Mouse (Mus musculus): ENCODE results near the gene Lonrf2. TPM values are rescaled to one million over a fixed set of nuclear protein-coding genes. Genes with fewer than 3 reads are reported as not detected.

Gene Lonrf2
- total and polyA plus RNA-seq, 3 experiments = not detected

DNA sequence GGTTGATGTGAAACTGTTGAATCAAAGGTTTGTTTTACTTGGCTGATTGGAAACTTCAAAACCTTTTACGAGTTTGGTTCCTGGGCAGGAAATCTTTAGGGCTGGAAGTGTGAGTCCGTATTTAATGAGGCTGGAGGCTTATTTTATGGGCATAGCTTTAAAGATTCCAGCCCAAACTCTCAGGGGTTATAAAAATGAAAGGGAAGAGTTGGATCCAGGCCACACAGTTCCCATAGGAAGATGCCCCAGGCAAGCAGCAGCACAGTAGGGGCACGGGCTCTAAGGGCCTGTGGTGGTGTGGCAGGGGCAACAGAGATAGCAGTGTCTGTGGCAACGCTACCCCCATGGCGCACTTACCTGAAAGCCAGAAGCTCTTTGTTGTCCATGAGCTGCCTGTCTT lies 29.7 kb upstream of the Lonrf2 start:
- Histone ChIP-seq H3K4me3 (replicated peaks in 1 of 3; ENCODE audit: low read depth in 2 of 3, low read length in 2 of 3, poor library complexity in 1 of 3) (no peak overlapping the region), H3K9me3 (replicated peaks; ENCODE audit: low read length) (no peaks in the 10 kb centered on the region), H3K36me3 (replicated peaks in 1 of 2; ENCODE audit: control insufficient read depth in 1 of 2, insufficient read depth in 1 of 2, low read length in 1 of 2) (peaks cover 3 to 53% of the 10 kb centered on the region in 2 experiments), H3K79me2 (replicated peaks; ENCODE audit: control insufficient read depth, extremely low read depth, insufficient read depth, poor library complexity, severe bottlenecking) (no peaks in the 10 kb centered on the region), H3K4me2 (ENCODE audit: insufficient read depth, low read depth, poor library complexity, severe bottlenecking) (no peak overlapping the region), H3K9ac (ENCODE audit: insufficient read depth, low read depth) (no peak overlapping the region), H3K27me3 (replicated peaks) (no peaks in the 10 kb centered on the region), H3K4me1 (ENCODE audit: control insufficient read depth in 1 of 2, insufficient read depth in 2 of 2) (no peaks in the 10 kb centered on the region), H3K27ac (ENCODE audit: insufficient read depth, low read depth) (no peak overlapping the region)
- in situ Hi-C loops (cut with MboI; ENCODE audit: low pct_ligation_motif_present, low pct_unique_long_range_greater_than_20kb, low sequenced_read_pairs) (loop anchor here (10.0 kb wide), 1 partner anchor 69 kb away; the partner anchor contains the start of gene Nms), dilution Hi-C loops (cut with MboI; ENCODE audit: extremely low pct_ligation_motif_present, extremely low pct_unique_long_range_greater_than_20kb, low sequenced_read_pairs) (no loop called here)
- no peak for TF ChIP-seq TBP (conservative IDR thresholded peaks at IDR 0.05; ENCODE audit: low read depth, low read length)
- no peak for TF ChIP-seq E2F4 (IDR thresholded peaks at IDR 0.05; ENCODE audit: insufficient replicate concordance, low read depth, low read length)
- no peak for TF ChIP-seq USF1 (IDR thresholded peaks at IDR 0.05; ENCODE audit: low read depth, low read length)
- TF ChIP-seq GABPA (IDR thresholded peaks at IDR 0.05; ENCODE audit: insufficient replicate concordance, low read depth, low read length) = no peak
- TF ChIP-seq MAZ (IDR thresholded peaks at IDR 0.05; ENCODE audit: low read depth, low read length) = no peak
- no peak for TF ChIP-seq POLR2AphosphoS2 (IDR thresholded peaks at IDR 0.05; ENCODE audit: low read depth, low read length)
- TF ChIP-seq RAD21 (IDR thresholded peaks at IDR 0.05; ENCODE audit: low read depth, low read length) = no peak
- no peak for TF ChIP-seq CHD2 (IDR thresholded peaks at IDR 0.05; ENCODE audit: low read length)
- no peak for TF ChIP-seq CHD1 (IDR thresholded peaks at IDR 0.05; ENCODE audit: low read depth, low read length)
- no peak for TF ChIP-seq PAX5 (IDR thresholded peaks at IDR 0.05; ENCODE audit: low read length)
- TF ChIP-seq SIN3A (IDR thresholded peaks at IDR 0.05; ENCODE audit: low read length) = no peak
- no peak for TF ChIP-seq USF2 (conservative IDR thresholded peaks at IDR 0.05; ENCODE audit: low read depth, low read length)
- no peak for DNase-seq (ENCODE audit: extremely low read depth)

DNA sequence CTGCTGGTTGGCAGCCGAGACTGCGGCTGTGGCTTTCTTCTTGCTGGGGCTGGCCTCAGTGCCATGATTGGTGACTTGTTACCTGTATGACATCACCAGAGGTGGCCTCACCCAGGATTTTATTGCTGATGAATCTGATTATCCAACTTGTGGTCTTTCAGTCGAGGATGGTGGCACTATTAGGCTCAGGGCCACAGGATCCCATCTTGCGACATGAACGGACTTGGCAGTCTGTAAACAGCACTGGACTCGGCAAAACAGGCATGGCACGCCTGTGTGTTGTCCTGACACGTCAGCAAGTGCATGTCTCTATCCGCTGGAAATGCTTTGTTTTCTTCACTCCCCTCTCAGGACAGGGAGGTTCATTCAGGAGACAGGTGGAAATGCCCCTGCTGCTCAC lies 27.8 kb upstream of the Lonrf2 start:
- no peak overlapping the region for H3K4me3 ChIP-seq (replicated peaks in 1 of 3; ENCODE audit: low read depth in 2 of 3, low read length in 2 of 3, poor library complexity in 1 of 3)
- no peaks in the 10 kb centered on the region for H3K79me2 ChIP-seq (replicated peaks; ENCODE audit: control insufficient read depth, extremely low read depth, insufficient read depth, poor library complexity, severe bottlenecking)
- dilution Hi-C loops (cut with MboI; ENCODE audit: extremely low pct_ligation_motif_present, extremely low pct_unique_long_range_greater_than_20kb, low sequenced_read_pairs) = no loop called here
- no peaks in the 10 kb centered on the region for H3K4me1 ChIP-seq (ENCODE audit: control insufficient read depth in 1 of 2, insufficient read depth in 2 of 2)
- no peaks in the 10 kb centered on the region for H3K9me3 ChIP-seq (replicated peaks; ENCODE audit: low read length)
- no peak for DNase-seq (ENCODE audit: extremely low read depth)
- no peak for TF ChIP-seq UBTF (IDR thresholded peaks at IDR 0.05; ENCODE audit: low read depth, low read length)
- no peak for TF ChIP-seq TBP (conservative IDR thresholded peaks at IDR 0.05; ENCODE audit: low read depth, low read length)
- no peak for TF ChIP-seq MAFK (IDR thresholded peaks at IDR 0.05; ENCODE audit: insufficient replicate concordance, low read length)
- TF ChIP-seq HCFC1 (IDR thresholded peaks at IDR 0.05; ENCODE audit: low read depth, low read length) = no peak
- TF ChIP-seq TCF12 (IDR thresholded peaks at IDR 0.05; ENCODE audit: low read depth, low read length) = no peak
- no peak for TF ChIP-seq JUND (conservative IDR thresholded peaks at IDR 0.05; ENCODE audit: low read depth, low read length)
- no peak for TF ChIP-seq ZMIZ1 (IDR thresholded peaks at IDR 0.05; ENCODE audit: low read depth, low read length)
- TF ChIP-seq MYC (IDR thresholded peaks at IDR 0.05; ENCODE audit: low read depth, low read length) = no peak
- TF ChIP-seq MAX (IDR thresholded peaks at IDR 0.05; ENCODE audit: low read length) = no peak
- no peak for TF ChIP-seq ZKSCAN1 (IDR thresholded peaks at IDR 0.05; ENCODE audit: borderline replicate concordance, low read depth, low read length)
- no peak for TF ChIP-seq MEF2A (IDR thresholded peaks at IDR 0.05; ENCODE audit: borderline replicate concordance, low read depth, low read length)
- TF ChIP-seq POLR2A (IDR thresholded peaks at IDR 0.05; ENCODE audit: low read depth, low read length) = no peak
- no peak for TF ChIP-seq POLR2AphosphoS2 (IDR thresholded peaks at IDR 0.05; ENCODE audit: low read depth, low read length)
- peaks cover 3 to 43% of the 10 kb centered on the region in 2 experiments for H3K36me3 ChIP-seq (replicated peaks in 1 of 2; ENCODE audit: control insufficient read depth in 1 of 2, insufficient read depth in 1 of 2, low read length in 1 of 2)
- H3K9ac ChIP-seq (ENCODE audit: insufficient read depth, low read depth) = no peak overlapping the region
- H3K27ac ChIP-seq (ENCODE audit: insufficient read depth, low read depth) = no peak overlapping the region
- in situ Hi-C loops (cut with MboI; ENCODE audit: low pct_ligation_motif_present, low pct_unique_long_range_greater_than_20kb, low sequenced_read_pairs) = loop anchor here (10.0 kb wide), 1 partner anchor 70 kb away; the partner anchor contains the start of gene Nms
- H3K4me2 ChIP-seq (ENCODE audit: insufficient read depth, low read depth, poor library complexity, severe bottlenecking) = no peak overlapping the region
- no peaks in the 10 kb centered on the region for H3K27me3 ChIP-seq (replicated peaks)
